Comparison of ENCODE assay signal across 9 mouse cellular contexts in the genomic region with DNA sequence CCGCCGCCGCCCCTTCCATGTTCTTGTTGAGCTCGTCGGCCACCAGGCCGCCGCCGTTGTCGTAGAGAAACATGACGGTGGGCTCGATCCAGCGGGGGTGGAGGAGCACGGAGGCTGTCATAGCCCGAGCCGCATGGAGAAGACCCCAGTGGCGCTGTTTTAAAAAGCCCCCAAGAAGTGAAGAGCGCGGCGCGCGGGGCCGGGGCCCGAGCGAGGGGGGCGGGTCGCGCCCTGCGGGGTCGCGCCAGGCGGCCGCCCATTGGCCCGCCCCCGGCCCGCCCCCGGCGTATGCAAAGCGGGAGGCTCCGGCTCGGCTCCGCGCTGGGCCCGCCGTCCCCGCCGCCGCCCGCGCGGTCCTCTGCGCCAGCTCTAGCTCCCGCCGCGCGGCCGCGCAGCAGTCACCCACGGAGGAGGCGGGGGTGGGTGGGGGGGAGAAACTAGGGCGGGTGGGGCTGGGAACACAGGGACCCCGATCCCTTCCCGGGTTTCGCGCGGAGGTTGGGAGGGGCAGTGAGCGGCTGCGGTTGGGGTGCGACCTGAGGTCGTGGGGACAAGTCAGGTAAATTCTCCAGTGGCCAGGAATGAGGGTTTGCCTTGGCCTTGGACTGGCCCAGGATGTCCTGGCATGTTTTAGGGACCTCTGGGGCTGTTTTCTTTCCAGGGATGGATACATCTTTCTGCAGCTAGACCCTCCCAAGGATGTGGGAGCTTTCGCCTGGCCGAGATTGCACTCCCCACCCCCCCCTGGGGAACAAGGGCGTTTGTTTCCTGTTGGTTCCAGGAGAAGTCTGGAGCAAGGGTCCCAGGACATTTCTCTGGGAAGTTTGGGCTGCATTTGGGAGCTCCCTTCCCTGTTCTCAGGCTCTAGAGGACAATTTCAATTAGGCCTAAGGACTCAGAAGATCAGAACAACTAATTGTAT. TPM values are rescaled to one million over a fixed set of nuclear protein-coding genes. Genes with fewer than 3 reads are reported as not detected.
A peak's percentile ranks its signal among the peaks of the same experiment; 100 is the strongest.
DNase-seq lines count a peak whose midpoint lies in the region; ATAC-seq and TF ChIP-seq lines count a peak whose summit lies in the region.
"Had no signal": no experiment of that assay in that cellular context is flagged by ENCODE, and none has a peak within 500 bp of the region (broad histone marks: within the 10 kb centered on the region; RNA-seq: fewer than 3 reads in every experiment).

A gene (minus strand): TSS at position 227 of the 922 bp plus-strand sequence.

- no peaks in the 10 kb centered on the region for H3K9me3 ChIP-seq in heart, embryonic 12.5 days (replicated peaks)
- no peaks in the 10 kb centered on the region for H3K9me3 ChIP-seq in hindbrain, embryonic 11.5 days (ENCODE audit: control insufficient read depth, low read length)
- no peaks in the 10 kb centered on the region for H3K9me3 ChIP-seq in midbrain, embryonic 10.5 days (replicated peaks)

- H3K4me2 ChIP-seq in heart, embryonic 12.5 days, result peak within 1 kb of the TSS; percentile 85
- H3K4me2 ChIP-seq in hindbrain, embryonic 11.5 days (replicated peaks; ENCODE audit: low read depth, low read length), result peak within 1 kb of the TSS; percentile 38

- H3K4me1 ChIP-seq in heart, embryonic 12.5 days (replicated peaks), result peaks cover 13% of the 10 kb centered on the region; the same call in 1 of the 2 replicates
- H3K4me1 ChIP-seq in hindbrain, embryonic 11.5 days (replicated peaks; ENCODE audit: control insufficient read depth, insufficient read depth, low read length), result peaks cover 8% of the 10 kb centered on the region; the same call in 1 of the 2 replicates
- peaks cover 15% of the 10 kb centered on the region for H3K4me1 ChIP-seq in midbrain, embryonic 10.5 days
- H3K4me1 ChIP-seq in lung, adult 2 months (ENCODE audit: control insufficient read depth, insufficient read depth, low read length), result peaks cover 3% of the 10 kb centered on the region; the same call in 1 of the 2 replicates

- TF ChIP-seq CTCF in lung, adult 2 months (IDR thresholded peaks at IDR 0.05; ENCODE audit: insufficient read depth, low read length), result no peak

- no peak for DNase-seq in heart, adult 9 months (ENCODE audit: low spot score in 2 of 2)
- DNase-seq in ES-CJ7 (ENCODE audit: low read depth, low spot score), result peak; percentile 68
- DNase-seq in hindbrain, embryonic 11.5 days (ENCODE audit: low spot score), result peak; percentile 64
- DNase-seq in midbrain, embryonic 10.5 days (ENCODE audit: low spot score), result peak; percentile 67
- DNase-seq in yolk sac, embryonic 10.5 days (ENCODE audit: low spot score), result peak; percentile 66
- no peak for DNase-seq in ovary, postnatal 10 days (ENCODE audit: low spot score)
- DNase-seq in lung, adult 2 months, result no peak

- TF ChIP-seq POLR2A in lung, adult 2 months (IDR thresholded peaks at IDR 0.05; ENCODE audit: borderline replicate concordance, extremely low read depth, low read depth, low read length), result no peak

- peaks cover 86% of the 10 kb centered on the region for H3K27me3 ChIP-seq in heart, embryonic 12.5 days (replicated peaks)
- H3K27me3 ChIP-seq in hindbrain, embryonic 11.5 days (ENCODE audit: control insufficient read depth, insufficient read depth, low read length), result peaks cover 91% of the 10 kb centered on the region
- peaks cover 100% of the 10 kb centered on the region for H3K27me3 ChIP-seq in midbrain, embryonic 10.5 days (ENCODE audit: low read depth, poor library complexity, severe bottlenecking)

- ATAC-seq in heart, embryonic 12.5 days (ENCODE audit: insufficient number of reproducible peaks, low FRiP score), result peak; percentile 75
- ATAC-seq in hindbrain, embryonic 11.5 days (ENCODE audit: low FRiP score), result no peak

- no peaks in the 10 kb centered on the region for H3K36me3 ChIP-seq in heart, embryonic 12.5 days
- no peaks in the 10 kb centered on the region for H3K36me3 ChIP-seq in hindbrain, embryonic 11.5 days (ENCODE audit: control insufficient read depth, insufficient read depth, low read length)
- no peaks in the 10 kb centered on the region for H3K36me3 ChIP-seq in midbrain, embryonic 10.5 days

- H3K27ac ChIP-seq in heart, embryonic 12.5 days (ENCODE audit: poor library complexity, severe bottlenecking), result no peak within 1 kb of the TSS
- no peak within 1 kb of the TSS for H3K27ac ChIP-seq in hindbrain, embryonic 11.5 days (ENCODE audit: low read depth, low read length)
- H3K27ac ChIP-seq in midbrain, embryonic 10.5 days (replicated peaks), result no peak within 1 kb of the TSS

- H3K4me3 ChIP-seq in heart, embryonic 12.5 days, result peak within 1 kb of the TSS; percentile 57
- H3K4me3 ChIP-seq in hindbrain, embryonic 11.5 days (ENCODE audit: low read depth, low read length), result peak within 1 kb of the TSS; percentile 21; the same call in 1 of the 2 replicates
- H3K4me3 ChIP-seq in midbrain, embryonic 10.5 days, result peak within 1 kb of the TSS; percentile 44
- H3K4me3 ChIP-seq in lung, adult 2 months (replicated peaks; ENCODE audit: extremely low read depth, low read depth, low read length), result no peak within 1 kb of the TSS

- 3% methylated on average over 50 of the region's 72 CpGs for WGBS in heart, embryonic 12.5 days
- 2% methylated on average over 42 of the region's 72 CpGs for WGBS in hindbrain, embryonic 11.5 days
- 0% methylated on average over 57 of the region's 72 CpGs for WGBS in midbrain, embryonic 10.5 days
- 3% methylated on average over 48 of the region's 72 CpGs for WGBS in lung, adult 2 months

- no peak within 1 kb of the TSS for H3K9ac ChIP-seq in heart, embryonic 12.5 days
- no peak within 1 kb of the TSS for H3K9ac ChIP-seq in hindbrain, embryonic 11.5 days (ENCODE audit: low read depth, low read length)

RNA-seq across cellular contexts. Expression of the gene that starts here (rescaled TPM):
- 0.10 TPM in 1 of 2 replicates, not detected in the other for polyA plus RNA-seq in heart, embryonic 12.5 days (2016; fragmentation: Nextera tagmentation; extraction: Ambion mirVana)
- polyA plus RNA-seq in hindbrain, embryonic 11.5 days (2014; fragmentation: Nextera tagmentation; extraction: Ambion mirVana), result not detected in 2 replicates
- not detected in 2 replicates for polyA plus RNA-seq in midbrain, embryonic 10.5 days (2016; fragmentation: Nextera tagmentation; extraction: Ambion mirVana)
- 0.22 TPM in 1 of 2 replicates, not detected in the other for polyA plus RNA-seq in lung, adult 2 months (2012; rRNA removed)
- polyA plus RNA-seq: large intestine, adult 2 months had no signal

Comparison
In these comparisons a context has a peak if more than half of its experiments do, and no peak if none do; other contexts are left out.
1. Peak in ATAC-seq, H3K4me3 ChIP-seq and H3K4me2 ChIP-seq in heart, embryonic 12.5 days; RNA of the gene not detected or under 1 TPM.
2. Peak in DNase-seq, H3K4me3 ChIP-seq and H3K4me2 ChIP-seq in hindbrain, embryonic 11.5 days; RNA of the gene not detected or under 1 TPM.
3. Peak in DNase-seq and H3K4me3 ChIP-seq in midbrain, embryonic 10.5 days; RNA of the gene not detected or under 1 TPM.
4. DNase-seq: peak in ES-CJ7 (single experiment) and yolk sac, embryonic 10.5 days (single experiment); none in heart, adult 9 months (0 of 2), ovary, postnatal 10 days (single experiment) and lung, adult 2 months (single experiment).